Mouse (Mus musculus) olfactory bulb, adult 2 months (tissue): Measurements from ENCODE around the gene Hmces. TPM values are rescaled to one million over a fixed set of nuclear protein-coding genes. Genes with fewer than 3 reads are reported as not detected.
A peak's percentile ranks its signal among the peaks of the same experiment; 100 is the strongest.

Experiments
- H3K27ac ChIP-seq: fragments of 200-500 bp; 2 replicates; pipeline ENCODE4 v1.5.1; 2012; ENCODE audit warnings: low read depth, low read length; ENCODE audit not compliant: insufficient read depth
- H3K4me1 ChIP-seq: fragments of 200-500 bp; 2 replicates; pipeline ENCODE4 v1.6.1; 2012; ENCODE audit warnings: low read length; ENCODE audit not compliant: control insufficient read depth, insufficient read depth
- H3K4me3 ChIP-seq: fragments of 200-500 bp; 2 replicates; pipeline ENCODE4 v1.5.1; 2012; ENCODE audit warnings: mild to moderate bottlenecking, low read depth, low read length, moderate library complexity; ENCODE audit not compliant: insufficient read depth
- CTCF ChIP-seq: fragments of 200-500 bp; IDR thresholded peaks from 2 replicates; pipeline ENCODE4 v1.5.1; 2012; ENCODE audit warnings: low read depth, mild to moderate bottlenecking, low read length, moderate library complexity; ENCODE audit not compliant: insufficient read depth
- POLR2A ChIP-seq: fragments of 200-500 bp; IDR thresholded peaks from 2 replicates; pipeline ENCODE4 v1.6.1; 2012; ENCODE audit warnings: mild to moderate bottlenecking, low read depth, low read length, moderate library complexity; ENCODE audit not compliant: insufficient read depth
- WGBS: fragments of 180-500 bp; shearing (Covaris S2); methylation state at CpG from one replicate; pipeline ENCODE4 v1.1.7; 2018; 5-methylcytosine and 5-hydroxymethylcytosine counted together
- polyA plus RNA-seq: library from polyadenylated mRNA; stranded (reverse); fragments of >200 nt; gene quantifications from 2 replicates; pipeline ENCODE4 v1.2.4, GENCODE M21; 2012; ENCODE audit warnings: low replicate concordance; ENCODE audit not compliant: missing spikeins, insufficient read depth, insufficient read length

Hmces gene
- polyA plus RNA-seq, 1 experiment, result not detected

GRCm38 (mm10) chr6:87875562-87875961 is 38.2 kb upstream of the Hmces start:
- Histone ChIP-seq H3K27ac (no peak overlapping the region), H3K4me1 (peaks cover 4% of the 10 kb centered on the region; the same call in 1 of the 2 replicates), H3K4me3 (no peak overlapping the region)
- 94% methylated on average over 7 of the region's 7 CpGs for WGBS
- TF ChIP-seq POLR2A (no peak), CTCF (no peak)

- Histone ChIP-seq H3K27ac (no peak overlapping the region), H3K4me1 (peaks cover 6% of the 10 kb centered on the region; the same call in 1 of the 2 replicates), H3K4me3 (no peak overlapping the region)
- no peak for TF ChIP-seq POLR2A
- WGBS, result 77% methylated on average over 13 of the region's 13 CpGs
These were observed 37.6 kb upstream of the Hmces start for GRCm38 (mm10) chr6:87876068-87876643.

- Histone ChIP-seq H3K4me1 (peaks cover 17% of the 10 kb centered on the region), H3K4me3 (no peak overlapping the region), H3K27ac (no peak overlapping the region)
- 73% methylated on average over 4 of the region's 4 CpGs for WGBS
- no peak for TF ChIP-seq CTCF
- TF ChIP-seq POLR2A, result no peak
These were observed 34.7 kb upstream of the Hmces start for GRCm38 (mm10) chr6:87879010-87879409.

GRCm38 (mm10) chr6:87879628-87880027 is 34.1 kb upstream of the Hmces start:
- TF ChIP-seq POLR2A (no peak), CTCF (no peak)
- Histone ChIP-seq H3K27ac (no peak overlapping the region), H3K4me1 (peaks cover 17% of the 10 kb centered on the region), H3K4me3 (no peak overlapping the region)
- WGBS, result 63% methylated on average over 3 of the region's 3 CpGs

DNA sequence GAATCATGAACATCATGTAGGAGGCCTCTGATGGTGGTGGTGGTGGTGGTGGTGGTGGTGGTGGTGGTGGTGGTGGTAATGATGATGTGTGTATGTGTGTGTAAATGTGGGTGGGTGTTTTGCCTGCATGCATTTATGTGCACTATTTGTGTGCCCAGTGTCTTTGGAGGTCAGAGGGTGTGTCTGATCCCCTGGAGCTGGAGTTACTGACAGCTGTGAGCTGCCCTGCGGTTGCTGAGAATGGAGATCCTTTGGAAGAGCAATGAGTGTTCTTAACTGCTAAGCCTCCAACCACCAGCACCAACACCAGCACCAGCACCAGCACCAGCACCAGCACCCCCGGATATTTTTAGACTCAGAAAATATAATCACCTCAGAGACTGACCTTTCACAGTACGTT is 31.5 kb upstream of the Hmces start:
- no peak for TF ChIP-seq CTCF
- TF ChIP-seq POLR2A, result no peak
- Histone ChIP-seq H3K27ac (peak overlapping the region; percentile 94), H3K4me3 (no peak overlapping the region), H3K4me1 (peaks cover 17% of the 10 kb centered on the region)
- WGBS, result 43% methylated on average over 3 of the region's 3 CpGs

DNA sequence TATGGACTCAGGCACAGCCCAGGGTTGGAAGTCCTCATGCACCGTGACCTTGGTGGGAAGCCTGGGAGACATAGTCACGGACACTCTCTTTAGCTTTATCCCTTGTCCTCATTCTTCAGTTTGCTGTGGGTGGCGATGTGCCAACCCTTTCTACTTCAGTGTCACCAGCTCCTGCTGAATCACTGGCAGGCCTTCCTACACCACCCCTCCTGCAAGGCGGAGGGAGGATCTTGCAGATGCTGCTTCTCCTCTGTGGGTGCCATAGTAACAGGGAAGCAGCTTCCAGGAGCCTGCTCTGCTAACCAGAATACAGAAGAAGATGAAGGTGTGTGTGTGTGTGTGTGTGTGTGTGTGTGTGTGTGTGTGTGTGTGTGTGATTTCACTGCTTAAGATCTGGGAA is 30.9 kb upstream of the Hmces start:
- Histone ChIP-seq H3K27ac (peak overlapping the region; percentile 94), H3K4me1 (peaks cover 17% of the 10 kb centered on the region), H3K4me3 (no peak overlapping the region)
- WGBS, result 24% methylated on average over 4 of the region's 4 CpGs
- no peak for TF ChIP-seq CTCF
- TF ChIP-seq POLR2A, result no peak

DNA sequence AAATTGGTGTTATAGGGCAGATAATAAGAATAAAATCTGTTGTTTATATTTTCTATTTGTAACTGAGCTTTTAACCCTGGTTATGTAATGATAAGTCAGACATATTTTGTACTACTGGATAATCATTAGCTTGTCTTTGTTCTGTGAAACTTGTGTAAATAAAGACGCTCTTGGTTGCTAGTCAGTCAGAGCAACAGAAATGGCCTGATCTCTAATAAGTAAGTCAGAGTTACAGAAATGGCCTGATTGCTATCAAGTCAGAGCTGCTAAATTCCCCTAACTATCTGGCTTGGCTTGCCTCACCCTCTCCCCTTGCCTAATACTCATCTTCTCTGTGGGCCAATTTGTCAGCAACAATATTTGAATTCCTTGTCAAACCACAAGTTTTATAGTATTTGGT is 27.0 kb upstream of the Hmces start:
- WGBS, result 66% methylated on average over 1 of the region's 1 CpGs
- Histone ChIP-seq H3K4me1 (peaks cover 18% of the 10 kb centered on the region), H3K4me3 (no peak overlapping the region), H3K27ac (no peak overlapping the region)
- TF ChIP-seq CTCF, result no peak
- TF ChIP-seq POLR2A, result no peak

GRCm38 (mm10) chr6:87887594-87888233 is 26.0 kb upstream of the Hmces start, which contains the start of gene Copg1:
TSS of gene Copg1 (plus strand) at chr6:87887814.
- TF ChIP-seq POLR2A (peak; percentile 64), CTCF (peak; percentile 69)
- under 1% methylated on average over 31 of the region's 31 CpGs for WGBS

DNA sequence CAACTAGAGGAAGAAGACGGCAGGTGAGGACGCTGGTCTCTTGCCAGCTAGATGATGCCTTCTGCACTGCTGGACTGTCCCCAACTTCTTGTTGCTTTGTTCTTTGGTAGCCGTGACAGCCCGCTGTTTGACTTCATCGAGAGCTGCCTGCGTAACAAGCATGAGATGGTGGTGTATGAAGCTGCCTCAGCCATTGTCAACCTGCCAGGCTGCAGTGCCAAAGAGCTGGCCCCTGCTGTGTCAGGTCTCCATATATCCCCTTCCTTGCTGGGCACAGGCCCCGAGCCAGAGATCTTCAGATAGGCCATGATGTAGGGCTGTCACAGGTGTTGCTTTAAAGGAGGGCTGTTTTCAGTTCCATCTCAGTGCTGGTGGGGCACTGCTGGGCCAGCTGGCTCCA is 19.8 kb upstream of the Hmces start:
- TF ChIP-seq POLR2A (no peak), CTCF (no peak)
- Histone ChIP-seq H3K4me3 (no peak overlapping the region), H3K4me1 (peaks cover 6% of the 10 kb centered on the region), H3K27ac (no peak overlapping the region)
- 81% methylated on average over 7 of the region's 7 CpGs for WGBS

More at GRCm38 (mm10) chr6:87887594-87888233, 26.0 kb upstream of the Hmces start, which contains the start of gene Copg1:
- Histone ChIP-seq H3K4me3 (peak within 1 kb of the TSS; percentile 86), H3K4me1 (peaks cover 15% of the 10 kb centered on the region), H3K27ac (peak within 1 kb of the TSS; percentile 39)

DNA sequence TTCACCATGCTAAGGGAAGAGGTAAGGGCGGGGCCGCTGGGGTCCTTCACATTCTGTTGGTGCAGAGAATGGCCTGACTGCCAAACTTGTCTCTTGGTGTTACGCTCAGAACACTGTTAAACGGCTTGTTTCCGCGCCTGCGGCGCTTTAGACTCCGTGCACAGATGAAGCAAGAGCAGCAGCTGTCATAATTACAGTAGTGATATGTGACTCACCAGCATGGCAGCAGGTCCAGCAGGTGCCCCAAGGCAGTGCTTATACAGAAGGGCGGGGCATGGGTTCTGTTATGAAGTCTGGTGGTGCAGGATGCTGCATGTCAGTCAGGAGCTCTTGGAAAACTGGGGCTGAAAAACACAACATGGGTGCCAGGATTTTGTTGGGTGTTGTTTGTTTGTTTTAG is 15.7 kb upstream of the Hmces start:
- Histone ChIP-seq H3K27ac (no peak overlapping the region), H3K4me1 (no peaks in the 10 kb centered on the region), H3K4me3 (no peak overlapping the region)
- TF ChIP-seq POLR2A, result no peak
- no peak for TF ChIP-seq CTCF
- 97% methylated on average over 10 of the region's 10 CpGs for WGBS
